Mouse (Mus musculus): ENCODE data around the gene Casp8.
"Not testable (repeated sequence)": the region's sequence is repeated elsewhere in the genome, so short reads cannot be mapped to it uniquely, and the experiment has no call there.

The Casp8 gene

GRCm38 (mm10) chr1:58795291-58796058 is at the start of gene Casp8:
Casp8 (plus strand) TSS chr1:58795374.
- no peak for DNase-seq (ENCODE audit: low read depth, low spot score)

GRCm38 (mm10) chr1:58746880-58747279 is 48.3 kb upstream of the Casp8 start:
- no peak for DNase-seq (ENCODE audit: low read depth, low spot score)

GRCm38 (mm10) chr1:58759451-58759850 is 35.7 kb upstream of the Casp8 start:
- no peak for DNase-seq (ENCODE audit: low read depth, low spot score)

GRCm38 (mm10) chr1:58760581-58760980 is 34.6 kb upstream of the Casp8 start:
- DNase-seq (ENCODE audit: low read depth, low spot score), result no peak

DNA sequence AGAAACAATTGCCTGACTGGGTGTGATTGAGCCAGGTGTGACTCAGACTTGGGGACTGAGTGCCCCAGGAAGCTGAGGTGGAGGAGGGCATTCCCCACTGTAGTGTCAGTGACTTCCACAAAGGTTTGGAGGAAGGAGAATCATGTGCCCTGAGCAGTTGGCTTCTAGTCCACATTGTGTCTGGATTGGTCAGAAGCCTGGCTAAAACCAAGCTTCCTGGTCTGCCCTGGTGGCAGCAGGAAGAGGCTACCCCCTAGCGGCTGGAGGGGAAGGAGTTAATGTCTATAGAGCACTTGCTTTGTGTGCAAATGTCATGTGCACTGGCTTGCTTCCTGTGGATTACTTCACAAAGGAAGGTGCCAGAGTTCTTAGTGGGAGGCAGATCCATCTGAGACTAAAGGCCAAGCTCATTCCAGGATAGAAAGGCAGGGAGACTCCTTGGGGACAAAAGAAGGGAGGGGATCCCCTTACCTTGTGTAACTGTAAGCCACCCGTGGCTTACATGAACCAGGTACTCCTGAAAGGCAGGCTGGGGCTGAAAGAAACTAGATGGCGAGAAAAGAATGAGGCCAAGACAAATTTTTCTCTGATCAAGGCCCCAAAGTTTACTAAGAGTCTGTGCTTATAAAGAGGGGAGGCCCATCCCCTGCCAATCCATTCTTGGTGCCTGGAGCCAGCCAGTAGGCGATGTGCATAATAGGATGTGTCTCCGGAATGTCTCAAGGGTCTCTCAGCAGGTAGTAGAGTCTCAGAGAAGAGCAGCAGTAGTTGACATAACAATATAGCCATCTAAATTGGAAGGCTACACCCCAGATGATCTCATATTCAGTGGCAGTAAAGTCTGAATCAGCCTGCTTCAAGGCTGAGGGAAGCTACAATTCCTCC is 33.5 kb upstream of the Casp8 start:
- DNase-seq (ENCODE audit: low read depth, low spot score), result not testable (repeated sequence)

GRCm38 (mm10) chr1:58762576-58762975 is 32.6 kb upstream of the Casp8 start:
- DNase-seq (ENCODE audit: low read depth, low spot score), result no peak

DNA sequence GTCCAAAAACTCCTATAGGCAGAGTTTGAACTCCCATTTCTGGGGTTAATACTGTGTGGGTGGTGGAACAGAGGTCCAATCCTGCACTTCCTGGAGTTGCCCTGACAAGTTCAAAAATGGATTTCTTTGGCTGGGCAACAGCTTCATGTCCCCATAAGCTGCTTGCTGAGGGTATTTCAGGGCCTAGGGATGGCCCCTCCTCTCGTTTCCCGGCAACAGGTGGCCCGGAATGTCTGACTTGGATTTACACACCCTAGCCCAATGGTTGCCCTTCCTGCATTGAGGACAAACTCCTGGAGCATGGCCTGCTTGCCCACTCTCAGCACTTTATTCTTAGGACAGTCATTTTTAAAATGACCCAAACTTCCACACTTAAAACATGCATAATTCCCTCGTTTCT is 28.7 kb upstream of the Casp8 start:
- DNase-seq (ENCODE audit: low read depth, low spot score), result not testable (repeated sequence)

DNA sequence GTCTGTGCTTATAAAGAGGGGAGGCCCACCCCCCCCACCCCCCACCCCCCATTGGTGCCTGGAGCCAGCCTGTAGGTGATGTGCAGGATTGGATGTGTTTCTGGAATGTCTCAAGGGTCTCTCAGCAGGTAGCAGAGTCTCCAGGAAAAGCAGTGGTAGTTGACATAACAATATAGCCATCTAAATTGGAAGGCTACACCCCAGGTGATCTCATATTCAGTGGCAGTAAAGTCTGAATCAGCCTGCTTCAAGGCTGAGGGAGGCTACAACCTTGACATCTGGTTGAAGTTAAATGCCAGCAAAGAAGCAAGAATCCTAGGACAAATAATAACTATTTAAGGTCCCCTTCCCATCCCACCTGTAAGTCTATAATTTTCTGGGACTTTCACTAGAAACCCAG is 26.0 kb upstream of the Casp8 start:
- DNase-seq (ENCODE audit: low read depth, low spot score), result no peak

DNA sequence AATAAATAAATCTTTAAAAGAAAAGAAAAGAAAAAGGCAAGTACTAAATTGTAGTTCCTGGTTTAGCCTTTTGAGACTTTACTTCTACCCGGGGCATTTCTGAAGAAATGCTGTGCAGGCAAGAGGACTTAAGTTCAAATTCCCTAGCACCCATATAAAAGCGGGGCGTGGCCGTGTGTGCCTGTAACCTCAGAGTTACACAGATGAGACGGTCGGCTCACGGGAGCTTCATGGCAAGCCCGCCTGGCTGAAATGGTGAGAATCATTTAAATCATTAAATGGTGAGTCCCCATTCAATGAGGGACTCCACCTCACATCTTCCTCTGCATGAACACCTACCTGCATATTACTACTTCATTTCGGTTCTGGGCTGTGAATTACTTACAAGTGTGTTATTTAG is 25.5 kb upstream of the Casp8 start:
- no peak for DNase-seq (ENCODE audit: low read depth, low spot score)

GRCm38 (mm10) chr1:58770111-58770720 is 25.0 kb upstream of the Casp8 start:
- DNase-seq (ENCODE audit: low read depth, low spot score), result no peak

DNA sequence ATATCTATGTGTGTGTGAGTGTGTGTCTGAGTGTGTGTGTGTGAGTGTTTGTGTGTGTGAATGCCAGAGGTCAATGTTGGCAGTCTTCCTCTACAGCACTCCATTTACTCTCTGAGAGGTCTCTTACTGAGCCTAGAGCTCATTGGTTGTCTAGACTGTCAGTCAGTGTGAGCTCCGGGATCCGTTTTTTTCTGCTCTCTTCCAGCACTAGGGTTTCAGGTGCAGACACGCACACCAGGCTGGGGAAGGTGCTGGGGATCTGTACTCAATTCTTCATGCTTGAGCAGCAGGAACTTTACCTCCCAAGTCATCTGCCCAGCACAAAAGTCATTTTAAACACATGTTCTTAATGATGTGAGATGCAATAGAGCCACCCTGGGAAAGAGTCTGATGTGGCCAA is 23.1 kb upstream of the Casp8 start:
- DNase-seq (ENCODE audit: low read depth, low spot score), result no peak

DNA sequence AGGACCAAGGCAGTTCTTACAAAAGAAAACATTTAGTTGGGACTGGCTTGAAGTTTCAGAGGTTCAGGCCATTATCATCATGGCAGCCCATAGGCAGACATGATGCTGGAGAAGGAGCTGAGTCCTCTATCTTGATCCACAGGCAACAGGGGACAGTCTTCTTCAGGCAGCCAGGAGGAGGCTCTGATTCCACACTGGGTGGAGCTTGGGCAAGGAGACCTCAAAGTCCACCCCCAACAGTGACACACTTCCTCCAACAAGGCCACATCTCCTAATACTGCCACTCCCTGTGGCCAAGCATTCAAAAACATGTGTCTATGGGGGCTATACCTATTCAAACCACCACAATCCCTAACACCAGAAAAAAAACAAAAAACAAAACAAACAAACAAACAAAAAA is 21.9 kb upstream of the Casp8 start:
- no peak for DNase-seq (ENCODE audit: low read depth, low spot score)

- no peak for DNase-seq (ENCODE audit: low read depth, low spot score)
Observed at GRCm38 (mm10) chr1:58773905-58774304, 21.3 kb upstream of the Casp8 start.

GRCm38 (mm10) chr1:58775361-58775760 is 19.8 kb upstream of the Casp8 start:
- no peak for DNase-seq (ENCODE audit: low read depth, low spot score)

GRCm38 (mm10) chr1:58777583-58777982 is 17.6 kb upstream of the Casp8 start:
- DNase-seq (ENCODE audit: low read depth, low spot score), result no peak

DNA sequence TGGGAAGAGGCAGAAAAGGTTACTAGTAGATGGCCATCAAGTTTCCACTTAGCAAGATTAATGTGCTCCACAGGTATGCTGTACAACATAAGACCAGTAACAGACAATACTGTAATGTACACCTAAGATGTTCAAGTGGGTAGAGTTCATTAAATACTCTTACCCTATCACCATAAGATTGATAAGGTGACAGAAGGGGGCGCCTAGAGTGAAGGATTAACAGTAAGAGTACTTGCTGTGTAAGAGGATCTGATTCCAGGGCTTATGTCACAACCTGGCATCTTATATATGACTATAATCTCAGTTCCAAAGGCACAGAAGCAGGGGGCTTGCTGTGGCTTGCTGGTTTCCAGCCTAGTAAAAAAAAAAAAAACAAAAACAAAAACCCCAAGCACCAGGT is 16.9 kb upstream of the Casp8 start:
- no peak for DNase-seq (ENCODE audit: low read depth, low spot score)

DNA sequence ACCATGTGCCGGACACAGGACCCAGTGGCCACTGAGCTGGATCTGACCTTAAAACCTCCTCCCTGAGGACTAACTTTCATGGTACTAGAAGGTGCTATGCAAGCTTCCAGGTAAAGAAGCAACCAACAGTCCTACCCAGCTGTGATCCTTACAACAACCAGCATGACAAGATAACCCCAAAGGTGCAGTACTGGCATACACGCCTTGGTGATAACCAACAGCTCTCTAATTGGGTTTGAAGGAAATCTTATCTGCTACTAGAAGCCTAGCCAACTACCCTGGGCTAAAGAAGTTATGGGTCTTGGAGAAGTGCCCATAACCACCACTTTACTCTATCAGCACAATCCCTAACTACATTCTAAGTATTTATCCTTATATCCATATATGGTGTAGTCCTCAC is 8.9 kb upstream of the Casp8 start:
- DNase-seq (ENCODE audit: low read depth, low spot score), result no peak

DNA sequence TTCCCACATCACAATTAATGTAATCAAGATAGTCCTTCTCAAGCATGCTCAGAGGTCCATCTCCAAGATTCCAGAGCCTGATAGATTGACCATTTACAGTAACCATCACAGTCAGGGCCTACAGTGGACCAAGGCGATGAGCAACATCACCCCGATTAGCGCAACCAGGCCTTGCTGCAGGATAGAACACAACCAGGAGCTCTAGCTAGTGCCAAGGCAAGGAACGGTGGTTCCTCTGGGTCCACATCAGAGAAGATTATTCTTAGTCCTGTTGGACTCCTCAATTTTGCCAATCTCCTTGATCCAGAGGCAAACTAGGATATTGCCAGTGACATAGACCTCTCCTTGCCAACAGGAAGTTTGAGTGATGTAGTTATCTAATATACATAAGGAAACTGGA is 6.8 kb upstream of the Casp8 start:
- DNase-seq (ENCODE audit: low read depth, low spot score), result no peak

DNA sequence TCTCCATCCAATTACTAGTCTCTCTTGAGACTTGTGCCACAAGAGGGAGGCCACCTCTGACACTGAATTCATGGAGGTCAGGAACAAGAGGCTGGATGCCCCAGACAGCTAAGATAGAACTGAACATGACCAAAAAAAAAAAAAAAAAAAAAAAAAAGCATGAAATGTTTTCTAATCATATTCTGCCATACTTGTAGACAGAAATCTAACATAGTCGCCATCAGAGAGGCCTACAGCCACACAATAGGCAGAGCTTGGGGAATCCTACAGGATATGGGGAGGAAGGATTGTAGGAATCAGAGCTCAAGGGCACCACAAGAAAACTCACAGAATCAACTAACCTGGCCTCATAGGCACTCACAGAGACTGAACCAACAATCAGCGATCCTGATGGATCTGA is 469 bp upstream of the Casp8 start:
- no peak for DNase-seq (ENCODE audit: low read depth, low spot score)

DNA sequence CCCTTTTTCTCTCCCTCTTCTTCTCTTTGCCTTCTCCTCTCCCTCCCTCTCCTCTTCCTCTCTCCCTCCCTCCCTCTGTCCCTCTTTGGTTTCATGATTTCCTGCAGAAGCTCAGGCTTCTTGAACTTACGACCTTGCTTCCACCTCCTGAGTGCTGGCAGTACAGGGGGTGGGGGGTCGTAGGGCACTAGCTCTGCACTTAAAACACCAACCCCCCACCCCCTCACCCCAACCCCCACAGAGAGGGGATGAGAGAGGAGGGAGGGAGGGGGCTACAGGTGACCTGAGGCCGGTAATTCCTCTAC is 837 bp downstream of the Casp8 start:
- no peak for DNase-seq (ENCODE audit: low read depth, low spot score)

DNA sequence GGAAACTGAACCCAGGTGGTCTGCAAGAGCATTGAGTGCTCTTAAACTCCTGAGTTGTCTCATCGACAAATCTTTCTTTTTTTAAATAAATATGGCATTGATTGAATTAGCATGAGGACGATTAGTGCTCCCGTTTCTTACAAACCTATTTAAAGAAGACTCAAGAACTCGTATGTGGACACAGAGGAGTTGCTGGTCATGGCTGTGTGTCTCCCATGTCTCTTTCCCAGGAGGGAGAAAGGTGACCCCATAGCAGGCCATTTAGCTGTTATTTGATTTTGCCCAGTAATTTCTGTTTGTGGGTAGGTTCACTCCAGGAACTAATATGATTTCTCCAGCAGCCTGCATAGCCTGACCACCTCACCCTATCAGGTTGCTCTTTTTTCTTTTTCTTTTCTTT is 1.7 kb downstream of the Casp8 start:
- no peak for DNase-seq (ENCODE audit: low read depth, low spot score)

GRCm38 (mm10) chr1:58797370-58797769 is 2.2 kb downstream of the Casp8 start:
- DNase-seq (ENCODE audit: low read depth, low spot score), result no peak

DNA sequence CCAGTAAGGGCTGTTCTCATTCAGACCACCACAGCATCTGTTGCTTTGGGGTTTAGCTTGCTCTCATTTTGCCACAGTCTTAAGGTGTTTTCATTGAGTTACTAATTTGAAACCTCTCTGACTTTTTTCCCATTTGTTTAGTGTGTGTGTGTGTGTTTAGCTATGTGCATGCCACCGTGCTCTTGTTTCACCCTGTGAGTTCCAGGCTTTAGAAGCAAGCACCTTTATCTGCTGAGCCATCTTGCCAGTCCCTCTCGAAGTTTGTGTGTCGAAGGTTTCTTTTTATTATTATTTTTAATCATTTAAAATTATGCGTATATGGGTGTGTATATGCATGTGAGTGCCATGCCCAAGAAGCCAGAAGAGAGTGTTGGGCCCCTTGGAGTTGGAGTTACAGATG is 3.7 kb downstream of the Casp8 start:
- DNase-seq (ENCODE audit: low read depth, low spot score), result no peak

All from telencephalon, adult 2 months (tissue).